Mouse (Mus musculus) midbrain, postnatal 0 days (tissue): ENCODE measurements around the gene Anks1. TPM values are rescaled to one million over a fixed set of nuclear protein-coding genes. Genes with fewer than 3 reads are reported as not detected.
"Not testable (repeated sequence)": the region's sequence is repeated elsewhere in the genome, so short reads cannot be mapped to it uniquely, and the experiment has no call there.

Experiments used
- ATAC-seq: fragments of 200-750 bp; cut with Nextera tagmentation; 2 replicates; pipeline ENCODE4 v1.8.0; 2017; ENCODE audit warnings: moderate number of reproducible peaks, mild to moderate bottlenecking, moderate TSS enrichment, moderate library complexity; ENCODE audit not compliant: low FRiP score
- DNase-seq: peaks from one replicate; pipeline ENCODE4 v3.0.0-alpha.2; 2015; ENCODE audit warnings: low spot score
- H3K27ac ChIP-seq: fragments of 300-500 bp; sonication (generic); 2 replicates; pipeline ENCODE4 v1.5.1; 2014; ENCODE audit warnings: low read depth, mild to moderate bottlenecking, low read length, mixed read lengths
- H3K27me3 ChIP-seq: fragments of 300-500 bp; sonication (generic); 2 replicates; pipeline ENCODE4 v1.6.1; 2014; ENCODE audit warnings: low read length, control low read depth, mixed read lengths; ENCODE audit not compliant: insufficient read depth
- H3K36me3 ChIP-seq: fragments of 300-500 bp; sonication (generic); 2 replicates; pipeline ENCODE4 v1.6.1; 2014; ENCODE audit warnings: low read length, control low read depth, mixed read lengths; ENCODE audit not compliant: insufficient read depth
- H3K4me1 ChIP-seq: fragments of 300-500 bp; sonication (generic); 2 replicates; pipeline ENCODE4 v1.6.1; 2014; ENCODE audit warnings: mild to moderate bottlenecking, control low read depth, antibody characterized with exemption, low read length, mixed read lengths; ENCODE audit not compliant: insufficient read depth
- H3K4me2 ChIP-seq: fragments of 300-500 bp; sonication (generic); 2 replicates; pipeline ENCODE4 v1.6.1; 2014; ENCODE audit warnings: low read depth, mild to moderate bottlenecking, low read length, mixed read lengths; ENCODE audit not compliant: poor library complexity, severe bottlenecking
- H3K4me3 ChIP-seq: fragments of 300-500 bp; sonication (generic); 2 replicates; pipeline ENCODE4 v1.5.1; 2014; ENCODE audit warnings: low read depth, mild to moderate bottlenecking, low read length, moderate library complexity
- H3K9ac ChIP-seq: fragments of 300-500 bp; sonication (generic); replicated peaks from 2 replicates; pipeline ENCODE4 v1.6.1; 2014; ENCODE audit warnings: mild to moderate bottlenecking, low read length, moderate library complexity, mixed read lengths; ENCODE audit not compliant: poor library complexity, severe bottlenecking
- H3K9me3 ChIP-seq: fragments of 300-500 bp; sonication (generic); 2 replicates; pipeline ENCODE4 v1.6.1; 2016; ENCODE audit warnings: low read length, control low read depth
- CTCF ChIP-seq: IDR thresholded peaks from 2 replicates; pipeline ENCODE4 v1.5.1; 2016; ENCODE audit warnings: antibody characterized with exemption, mild to moderate bottlenecking
- WGBS: fragments of 180-500 bp; shearing (Covaris S2); extraction: QIAGEN DNeasy Blood & Tissue Kit; methylation state at CpG from one replicate; pipeline ENCODE4 v1.1.7; 2014; 5-methylcytosine and 5-hydroxymethylcytosine counted together
- polyA plus RNA-seq: library from polyadenylated mRNA; unstranded; fragments of >200 nt; fragmentation: Nextera tagmentation; extraction: Ambion mirVana; gene quantifications from 2 replicates; pipeline ENCODE4 v1.2.1, GENCODE M21; 2015
- total RNA-seq: library from RNA; depleted of rRNA; stranded (reverse); fragments of >200 nt; gene quantifications from 2 replicates; pipeline ENCODE4 v1.2.3, GENCODE M21; 2014

The Anks1 gene
- total and polyA plus RNA-seq, 2 experiments from 2014 or later = 44.1 to 109 TPM

DNA sequence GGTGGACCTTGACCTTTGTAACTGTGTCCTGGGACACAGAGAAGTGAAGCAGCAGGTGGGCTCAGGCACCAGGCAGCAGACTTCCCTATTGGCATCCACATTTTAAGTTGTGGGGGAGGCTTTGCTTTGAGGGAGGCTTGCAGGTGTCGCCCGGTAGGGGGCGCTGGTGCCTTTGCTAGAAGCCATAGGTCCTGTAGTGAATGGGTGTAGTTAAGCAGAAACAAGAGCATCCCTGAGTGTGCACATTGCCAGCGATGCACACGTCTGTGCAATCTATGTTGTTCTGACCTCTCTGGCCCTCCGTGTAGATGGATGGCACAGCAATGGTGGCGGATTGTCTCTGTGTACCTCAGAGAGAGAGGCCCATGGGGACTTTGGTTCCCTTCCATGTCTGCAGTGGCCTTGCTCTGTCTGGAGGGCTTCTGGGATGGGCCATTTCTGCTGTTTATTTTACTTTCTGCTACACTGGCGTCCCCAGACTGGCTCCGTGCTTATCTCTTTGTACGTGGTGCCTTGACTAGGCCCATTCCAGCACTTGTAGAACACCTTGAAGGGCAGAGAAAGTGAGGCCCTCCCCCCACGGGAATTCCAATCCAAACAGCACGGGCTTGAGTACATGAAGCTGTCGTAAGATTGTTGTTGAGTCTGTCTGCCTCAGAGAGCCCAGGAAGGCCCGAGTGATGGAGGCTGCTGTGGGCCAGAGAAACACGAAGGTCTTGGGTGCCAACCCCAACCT lies 80.9 kb downstream of the Anks1 start:
- Histone ChIP-seq H3K4me2 (no peak overlapping the region), H3K9ac (no peak overlapping the region), H3K4me1 (no peaks in the 10 kb centered on the region), H3K36me3 (peaks cover 36% of the 10 kb centered on the region), H3K9me3 (no peaks in the 10 kb centered on the region), H3K27me3 (no peaks in the 10 kb centered on the region), H3K27ac (no peak overlapping the region), H3K4me3 (no peak overlapping the region)
- WGBS = 52% methylated on average over 15 of the region's 15 CpGs
- TF ChIP-seq CTCF = peak; percentile 85
- 0 out of 2 replicates have a peak, but pooled peaks have one; percentile 31 for ATAC-seq
- DNase-seq = peak; percentile 86

DNA sequence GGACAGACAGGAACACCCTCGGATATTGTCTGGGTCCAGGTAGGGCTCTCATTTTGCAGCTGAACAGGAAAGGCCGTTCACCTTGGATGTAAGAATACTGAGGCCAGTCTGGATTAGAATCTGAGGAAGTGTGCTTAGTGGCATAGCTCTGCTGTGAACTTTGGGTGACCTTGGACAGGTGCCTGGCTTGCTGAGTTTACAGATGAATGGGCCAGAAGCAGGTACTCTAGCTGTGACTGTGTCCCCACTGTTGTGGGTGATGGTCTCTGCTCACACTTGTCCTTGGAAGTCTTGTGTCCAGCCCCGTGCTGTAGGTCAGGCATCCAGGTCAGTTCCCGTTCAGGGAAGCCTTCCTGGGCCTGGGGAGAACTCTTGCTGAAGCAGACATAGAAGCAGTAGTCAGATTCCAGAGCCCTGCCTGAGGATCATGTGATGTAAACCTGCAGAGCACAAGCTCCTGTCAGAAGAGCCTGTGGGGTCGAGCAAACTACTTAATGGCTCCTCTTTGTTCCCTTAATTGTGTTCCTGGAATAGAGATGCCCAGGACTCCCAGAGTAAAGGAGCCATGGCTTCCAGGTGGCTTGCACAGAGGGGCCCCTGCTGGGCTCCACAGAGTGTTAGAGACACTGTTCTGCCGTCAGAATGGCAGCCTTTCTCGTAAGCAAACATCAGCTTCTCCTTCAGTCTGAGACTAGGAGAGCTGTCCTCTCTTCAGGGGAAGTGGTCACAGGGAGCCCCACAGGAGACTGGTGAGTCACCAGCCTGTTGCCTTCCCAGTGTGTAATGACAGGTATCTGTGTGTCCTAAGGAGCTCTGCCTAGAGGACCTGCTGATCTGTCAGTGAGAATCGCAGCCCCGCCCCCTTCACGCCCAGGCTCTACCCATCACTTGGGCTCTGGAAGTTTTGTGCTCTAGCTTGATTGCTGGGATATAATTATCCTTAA lies 85.2 kb downstream of the Anks1 start:
- Histone ChIP-seq H3K27ac (no peak overlapping the region), H3K4me3 (no peak overlapping the region), H3K27me3 (no peaks in the 10 kb centered on the region), H3K36me3 (peaks cover 39% of the 10 kb centered on the region), H3K9ac (no peak overlapping the region), H3K4me2 (no peak overlapping the region), H3K4me1 (no peaks in the 10 kb centered on the region), H3K9me3 (no peaks in the 10 kb centered on the region)
- no peak for TF ChIP-seq CTCF
- DNase-seq = no peak
- no peak for ATAC-seq
- 69% methylated on average over 10 of the region's 10 CpGs for WGBS

DNA sequence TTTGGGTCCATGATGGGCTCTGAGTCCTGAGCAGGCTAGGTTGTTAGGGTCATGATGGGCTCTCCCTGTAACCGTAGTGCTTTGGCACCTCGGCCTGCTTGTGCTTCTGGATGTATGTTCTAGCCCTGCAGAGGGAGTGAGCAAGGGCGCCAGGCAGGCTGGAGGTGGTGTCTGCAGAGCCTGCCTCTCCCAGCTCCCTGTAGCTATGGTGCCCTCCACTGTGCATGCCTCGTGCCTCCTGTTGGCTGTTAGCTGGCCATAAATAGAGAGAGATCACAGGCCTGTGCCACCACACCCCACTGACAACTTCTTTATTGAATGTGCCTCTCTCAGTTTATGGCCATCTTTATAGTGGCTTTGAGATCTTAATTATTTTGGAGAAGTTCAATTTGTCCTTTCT lies 87.2 kb downstream of the Anks1 start:
- H3K9ac ChIP-seq = no peak overlapping the region
- peaks cover 39% of the 10 kb centered on the region for H3K36me3 ChIP-seq
- H3K27me3 ChIP-seq = no peaks in the 10 kb centered on the region
- ATAC-seq (no peak), DNase-seq (no peak)
- TF ChIP-seq CTCF = no peak
- no peaks in the 10 kb centered on the region for H3K9me3 ChIP-seq
- no peaks in the 10 kb centered on the region for H3K4me1 ChIP-seq
- H3K4me3 ChIP-seq = no peak overlapping the region
- no peak overlapping the region for H3K27ac ChIP-seq
- no peak overlapping the region for H3K4me2 ChIP-seq
- 87% methylated on average over 4 of the region's 4 CpGs for WGBS

DNA sequence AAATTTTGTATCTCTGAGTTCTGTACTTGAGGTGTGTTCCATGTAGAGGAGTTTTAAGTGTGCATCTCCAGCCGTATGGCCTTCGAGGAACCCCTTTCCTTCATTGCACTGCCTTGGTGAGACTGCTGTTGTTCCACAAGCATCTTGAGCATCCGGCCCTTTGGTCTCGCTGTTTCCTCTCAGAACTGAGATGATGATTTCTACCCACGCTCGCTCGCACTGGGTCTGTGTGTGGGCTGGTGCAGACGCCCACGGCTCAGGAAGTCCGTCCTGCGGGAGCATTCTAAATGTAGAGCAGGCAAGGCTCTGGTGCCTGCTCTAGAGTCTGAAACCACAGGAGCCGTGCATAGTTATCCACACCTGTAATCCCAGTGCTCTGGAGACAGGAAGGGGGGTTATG lies 88.1 kb downstream of the Anks1 start:
- no peak overlapping the region for H3K9ac ChIP-seq
- peaks cover 33% of the 10 kb centered on the region for H3K36me3 ChIP-seq
- no peak for TF ChIP-seq CTCF
- ATAC-seq (no peak), DNase-seq (no peak)
- no peak overlapping the region for H3K27ac ChIP-seq
- no peaks in the 10 kb centered on the region for H3K4me1 ChIP-seq
- no peaks in the 10 kb centered on the region for H3K9me3 ChIP-seq
- H3K4me2 ChIP-seq = no peak overlapping the region
- H3K4me3 ChIP-seq = no peak overlapping the region
- no peaks in the 10 kb centered on the region for H3K27me3 ChIP-seq
- WGBS = 87% methylated on average over 12 of the region's 12 CpGs

DNA sequence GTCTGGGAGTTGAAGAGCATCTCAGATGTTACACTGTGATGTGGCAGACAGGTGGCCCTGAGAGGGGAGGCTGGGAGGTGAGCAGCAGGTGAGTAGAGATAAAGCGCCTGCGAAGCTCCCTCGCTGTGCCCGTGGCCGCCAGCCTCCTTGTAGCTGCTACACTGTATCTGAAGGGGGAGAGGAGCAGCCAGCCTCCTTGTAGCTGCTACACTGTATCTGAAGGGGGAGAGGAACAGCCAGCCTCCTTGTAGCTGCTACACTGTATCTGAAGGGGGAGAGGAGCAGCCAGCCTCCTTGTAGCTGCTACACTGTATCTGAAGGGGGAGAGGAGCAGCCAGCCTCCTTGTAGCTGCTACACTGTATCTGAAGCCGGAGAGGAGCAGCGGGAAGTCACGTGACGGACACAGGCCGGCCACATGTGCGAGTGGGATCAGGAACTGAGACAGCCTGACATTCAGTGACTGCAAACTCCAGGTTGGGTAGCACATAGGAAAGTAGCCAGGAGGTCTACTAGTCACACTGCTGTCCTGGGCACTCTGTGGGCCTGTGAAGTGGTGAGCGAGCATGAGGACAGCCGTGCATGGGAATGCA lies 90.7 kb downstream of the Anks1 start:
- not testable (repeated sequence) for H3K4me3 ChIP-seq, H3K9ac ChIP-seq, DNase-seq, ATAC-seq, H3K4me1 ChIP-seq, H3K27me3 ChIP-seq, H3K27ac ChIP-seq, H3K4me2 ChIP-seq, H3K9me3 ChIP-seq
- H3K36me3 ChIP-seq = peaks cover 27% of the 10 kb centered on the region
- 82% methylated on average over 13 of the region's 13 CpGs for WGBS
